Mouse (Mus musculus) ES-E14 (cell line): ENCODE measurements around the gene Tmem223.

Source experiments
- HCFC1 ChIP-seq: IDR thresholded peaks from 2 replicates; pipeline ENCODE4 v1.6.1; 2012; ENCODE audit warnings: low read length, inconsistent platforms, borderline replicate concordance; ENCODE audit not compliant: insufficient read depth
- MAFK ChIP-seq: IDR thresholded peaks from 2 replicates; pipeline ENCODE4 v1.6.1; 2014; ENCODE audit warnings: mild to moderate bottlenecking, low read depth, low read length, inconsistent platforms; ENCODE audit not compliant: insufficient read depth
- ZC3H11A ChIP-seq: IDR thresholded peaks from 2 replicates; pipeline ENCODE4 v1.6.1; 2012; ENCODE audit warnings: low read depth, mild to moderate bottlenecking, inconsistent platforms, low read length, borderline replicate concordance
- ZNF384 ChIP-seq: IDR thresholded peaks from 2 replicates; pipeline ENCODE4 v1.6.1; 2012; ENCODE audit warnings: low read depth, low read length, inconsistent platforms

DNA sequence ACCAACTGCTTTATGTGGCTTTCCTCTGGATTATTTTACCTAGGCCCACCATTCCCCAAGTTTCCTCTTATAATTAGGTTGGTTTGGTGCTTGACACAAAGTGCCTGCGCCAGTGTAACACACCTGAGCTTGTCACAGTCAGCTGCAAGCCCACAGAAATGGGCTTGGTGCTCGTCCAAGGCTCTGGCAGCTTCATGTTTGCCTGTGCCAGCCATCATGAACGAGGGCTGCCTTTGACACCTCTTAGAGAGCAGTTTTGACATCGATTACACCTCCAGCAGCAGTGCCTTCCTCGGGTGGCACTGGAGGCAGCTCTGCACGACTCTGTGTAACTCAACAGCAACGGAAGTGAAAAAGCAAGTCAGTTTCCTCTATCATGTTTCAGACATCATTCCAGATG, 19.4 kb downstream of the Tmem223 start:
- TF ChIP-seq HCFC1 (no peak), ZC3H11A (no peak), ZNF384 (no peak), MAFK (no peak)
